Mouse (Mus musculus): Measurements from ENCODE around the gene Vsig1.

Vsig1 gene

GRCm38 (mm10) chrX:140907360-140907759 is at the start of gene Vsig1:
TSS of gene Vsig1 (plus strand) at chrX:140907608.
- no peak for DNase-seq (ENCODE audit: low read depth, low spot score)

GRCm38 (mm10) chrX:140862760-140863159 is 44.6 kb upstream of the Vsig1 start:
- no peak for DNase-seq (ENCODE audit: low read depth, low spot score)

GRCm38 (mm10) chrX:140863431-140863830 is 44.0 kb upstream of the Vsig1 start:
- DNase-seq (ENCODE audit: low read depth, low spot score): no peak

- no peak for DNase-seq (ENCODE audit: low read depth, low spot score)
Measured at GRCm38 (mm10) chrX:140887193-140887592, 20.2 kb upstream of the Vsig1 start.

GRCm38 (mm10) chrX:140891796-140892195 is 15.6 kb upstream of the Vsig1 start:
- DNase-seq (ENCODE audit: low read depth, low spot score): no peak

GRCm38 (mm10) chrX:140903487-140903886 is 3.9 kb upstream of the Vsig1 start:
- no peak for DNase-seq (ENCODE audit: low read depth, low spot score)

- DNase-seq (ENCODE audit: low read depth, low spot score): no peak
Measured at GRCm38 (mm10) chrX:140921321-140921720, 13.9 kb downstream of the Vsig1 start.

GRCm38 (mm10) chrX:140932066-140932465 is 24.7 kb downstream of the Vsig1 start:
- DNase-seq (ENCODE audit: low read depth, low spot score): peak; percentile 14

GRCm38 (mm10) chrX:140933263-140933662 is 25.9 kb downstream of the Vsig1 start:
- no peak for DNase-seq (ENCODE audit: low read depth, low spot score)

- DNase-seq (ENCODE audit: low read depth, low spot score): no peak
Measured at GRCm38 (mm10) chrX:140936271-140936670, 28.9 kb downstream of the Vsig1 start.

- DNase-seq (ENCODE audit: low read depth, low spot score): no peak
Measured at GRCm38 (mm10) chrX:140953618-140954017, 46.2 kb downstream of the Vsig1 start.

GRCm38 (mm10) chrX:140956272-140956940 is 49.0 kb downstream of the Vsig1 start, which contains the start of the genes Psmd10 and Atg4a:
TSS of gene Psmd10 (minus strand) at chrX:140956728.
TSS of gene Atg4a (plus strand) at chrX:140956907.
- peak; percentile 86 for DNase-seq (ENCODE audit: low read depth, low spot score)

GRCm38 (mm10) chrX:140956959-140957358 is 49.6 kb downstream of the Vsig1 start:
- no peak for DNase-seq (ENCODE audit: low read depth, low spot score)

- DNase-seq (ENCODE audit: low read depth, low spot score): no peak
Measured at GRCm38 (mm10) chrX:140978943-140979342, 71.5 kb downstream of the Vsig1 start.

- DNase-seq (ENCODE audit: low read depth, low spot score): no peak
Measured at GRCm38 (mm10) chrX:140979546-140979945, 72.1 kb downstream of the Vsig1 start.

GRCm38 (mm10) chrX:140980163-140980562 is 72.8 kb downstream of the Vsig1 start:
- no peak for DNase-seq (ENCODE audit: low read depth, low spot score)

- no peak for DNase-seq (ENCODE audit: low read depth, low spot score)
Measured at GRCm38 (mm10) chrX:140983206-140983960, 76.0 kb downstream of the Vsig1 start.

GRCm38 (mm10) chrX:140984795-140985194 is 77.4 kb downstream of the Vsig1 start:
- DNase-seq (ENCODE audit: low read depth, low spot score): no peak

GRCm38 (mm10) chrX:140985256-140985655 is 77.8 kb downstream of the Vsig1 start:
- DNase-seq (ENCODE audit: low read depth, low spot score): no peak
